Mouse (Mus musculus) CH12.LX (cell line): ENCODE data around the gene Tbc1d23. TPM values are rescaled to one million over a fixed set of nuclear protein-coding genes. Genes with fewer than 3 reads are reported as not detected.

ENCODE experiments used
- polyA plus RNA-seq: library from polyadenylated mRNA; unstranded; fragments of >175 nt; gene quantifications from 2 replicates; pipeline ENCODE4 v1.2.1, GENCODE M21; 2012; ENCODE audit warnings: low read depth; ENCODE audit not compliant: insufficient read length
- total RNA-seq, 2 experiments: library from RNA; depleted of rRNA; stranded (reverse); fragments of 300-350 nt in 1 of 2; fragments of >200 nt in 1 of 2; gene quantifications; 2 replicates each; pipeline ENCODE4 v1.2.3; 2012 to 2014

The Tbc1d23 gene
- total and polyA plus RNA-seq, 3 experiments, result 21.2 to 38.8 (median 31.5) TPM

Other genes starting within 250 kb of the Tbc1d23 start
- gene Tmem45a2, start 160.1 kb downstream of the Tbc1d23 start, total RNA-seq (2012; rRNA removed), result not detected in 2 replicates
- not detected in 2 replicates for gene Tmem45a2, start 160.1 kb downstream of the Tbc1d23 start, total RNA-seq (2014; rRNA removed)
- gene Tmem45a2, start 160.1 kb downstream of the Tbc1d23 start, polyA plus RNA-seq, result not detected in 2 replicates
- gene Tomm70a, start 109.8 kb downstream of the Tbc1d23 start, total RNA-seq (2012; rRNA removed), result 112 and 127 TPM in 2 replicates
- gene Tomm70a, start 109.8 kb downstream of the Tbc1d23 start, total RNA-seq (2014; rRNA removed), result 194 and 216 TPM in 2 replicates
- gene Tomm70a, start 109.8 kb downstream of the Tbc1d23 start, polyA plus RNA-seq, result 129 TPM in 2 replicates
- gene Nit2, start 64.2 kb downstream of the Tbc1d23 start, total RNA-seq (2012; rRNA removed), result 59.4 and 60.1 TPM in 2 replicates
- 90.9 and 93.3 TPM in 2 replicates for gene Nit2, start 64.2 kb downstream of the Tbc1d23 start, total RNA-seq (2014; rRNA removed)
- gene Nit2, start 64.2 kb downstream of the Tbc1d23 start, polyA plus RNA-seq, result 71.8 and 84.4 TPM in 2 replicates
- gene Tmem30c, start 61.4 kb upstream of the Tbc1d23 start, total RNA-seq (2012; rRNA removed), result not detected in 2 replicates
- 0.07 TPM in 1 of 2 replicates, not detected in the other for gene Tmem30c, start 61.4 kb upstream of the Tbc1d23 start, total RNA-seq (2014; rRNA removed)
- 0.16 TPM in 2 replicates for gene Tmem30c, start 61.4 kb upstream of the Tbc1d23 start, polyA plus RNA-seq
- gene Filip1l, start 121.6 kb upstream of the Tbc1d23 start, total RNA-seq (2012; rRNA removed), result 2.0 and 2.1 TPM in 2 replicates
- 5.7 and 6.8 TPM in 2 replicates for gene Filip1l, start 121.6 kb upstream of the Tbc1d23 start, total RNA-seq (2014; rRNA removed)
- 17.6 and 17.9 TPM in 2 replicates for gene Filip1l, start 121.6 kb upstream of the Tbc1d23 start, polyA plus RNA-seq